Mouse (Mus musculus) midbrain, embryonic 15.5 days (tissue): ENCODE results near the gene Arhgef26. TPM values are rescaled to one million over a fixed set of nuclear protein-coding genes. Genes with fewer than 3 reads are reported as not detected.
A peak's percentile ranks its signal among the peaks of the same experiment; 100 is the strongest.

Experiments
- ATAC-seq: fragments of 200-750 bp; cut with Nextera tagmentation; replicated peaks from 2 replicates; pipeline ENCODE4 v1.8.0; 2017; ENCODE audit warnings: moderate TSS enrichment
- H3K27ac ChIP-seq: fragments of 300-500 bp; sonication (generic); 2 replicates; pipeline ENCODE4 v1.5.1; 2015; ENCODE audit warnings: mild to moderate bottlenecking, inconsistent platforms
- H3K27me3 ChIP-seq: fragments of 300-500 bp; sonication (generic); replicated peaks from 2 replicates; pipeline ENCODE4 v1.6.1; 2015; ENCODE audit warnings: inconsistent platforms
- H3K36me3 ChIP-seq: fragments of 300-500 bp; sonication (generic); replicated peaks from 2 replicates; pipeline ENCODE4 v1.6.1; 2015; ENCODE audit warnings: inconsistent platforms
- H3K4me1 ChIP-seq: fragments of 300-500 bp; sonication (generic); 2 replicates; pipeline ENCODE4 v1.6.1; 2015; ENCODE audit warnings: inconsistent platforms
- H3K4me2 ChIP-seq: fragments of 300-500 bp; sonication (generic); 2 replicates; pipeline ENCODE4 v1.6.1; 2015; ENCODE audit warnings: inconsistent platforms, mild to moderate bottlenecking, moderate library complexity
- H3K4me3 ChIP-seq: fragments of 300-500 bp; sonication (generic); 2 replicates; pipeline ENCODE4 v1.5.1; 2015; ENCODE audit warnings: mild to moderate bottlenecking, inconsistent platforms
- H3K9ac ChIP-seq: fragments of 300-500 bp; sonication (generic); 2 replicates; pipeline ENCODE4 v1.6.1; 2015; ENCODE audit warnings: mild to moderate bottlenecking, inconsistent platforms
- H3K9me3 ChIP-seq: fragments of 300-500 bp; sonication (generic); 2 replicates; pipeline ENCODE4 v1.6.1; 2016; ENCODE audit warnings: inconsistent platforms
- WGBS: fragments of 180-500 bp; shearing (Covaris S2); methylation state at CpG from one replicate; pipeline ENCODE4 v1.1.7; 2015; ENCODE audit warnings: mixed read lengths; 5-methylcytosine and 5-hydroxymethylcytosine counted together
- polyA plus RNA-seq: library from polyadenylated mRNA; unstranded; fragments of >200 nt; fragmentation: Nextera tagmentation; extraction: Ambion mirVana; gene quantifications from 2 replicates; pipeline ENCODE4 v1.2.1, GENCODE M21; 2015

The Arhgef26 gene
- polyA plus RNA-seq, 1 experiment from 2014 or later, result 9.2 TPM

GRCm38 (mm10) chr3:62459483-62459882 lies 121.3 kb downstream of the Arhgef26 start:
- Histone ChIP-seq H3K27ac (no peak overlapping the region), H3K36me3 (peaks cover 18% of the 10 kb centered on the region; the same call in 1 of the 2 replicates), H3K9ac (no peak overlapping the region), H3K4me1 (0 out of 2 replicates have a peak, but pooled peaks cover 2% of the 10 kb centered on the region), H3K4me2 (no peak overlapping the region), H3K4me3 (no peak overlapping the region), H3K9me3 (no peaks in the 10 kb centered on the region), H3K27me3 (no peaks in the 10 kb centered on the region)
- 83% methylated on average over 6 of the region's 6 CpGs for WGBS
- ATAC-seq, result no peak

- H3K4me2 ChIP-seq, result no peak overlapping the region
- WGBS, result 89% methylated on average over 3 of the region's 3 CpGs
- H3K27ac ChIP-seq, result no peak overlapping the region
- H3K36me3 ChIP-seq, result peaks cover 46% of the 10 kb centered on the region
- no peaks in the 10 kb centered on the region for H3K27me3 ChIP-seq
- H3K9ac ChIP-seq, result no peak overlapping the region
- ATAC-seq, result no peak
- no peaks in the 10 kb centered on the region for H3K4me1 ChIP-seq
- H3K9me3 ChIP-seq, result no peaks in the 10 kb centered on the region
- no peak overlapping the region for H3K4me3 ChIP-seq
Measured at GRCm38 (mm10) chr3:62464276-62464675, 126.1 kb downstream of the Arhgef26 start.

GRCm38 (mm10) chr3:62470179-62470578 lies 132.0 kb downstream of the Arhgef26 start:
- ATAC-seq, result no peak
- no peak overlapping the region for H3K9ac ChIP-seq
- no peak overlapping the region for H3K27ac ChIP-seq
- no peak overlapping the region for H3K4me3 ChIP-seq
- peaks cover 56% of the 10 kb centered on the region for H3K36me3 ChIP-seq
- H3K4me1 ChIP-seq, result no peaks in the 10 kb centered on the region
- WGBS, result 98% methylated on average over 1 of the region's 1 CpGs
- no peaks in the 10 kb centered on the region for H3K27me3 ChIP-seq
- H3K9me3 ChIP-seq, result no peaks in the 10 kb centered on the region
- no peak overlapping the region for H3K4me2 ChIP-seq

GRCm38 (mm10) chr3:62484340-62484739 lies 146.2 kb downstream of the Arhgef26 start:
- 95% methylated on average over 2 of the region's 2 CpGs for WGBS
- Histone ChIP-seq H3K4me1 (no peaks in the 10 kb centered on the region), H3K36me3 (peaks cover 34% of the 10 kb centered on the region)

GRCm38 (mm10) chr3:62492568-62492967 lies 154.4 kb downstream of the Arhgef26 start:
- ATAC-seq, result no peak
- H3K4me2 ChIP-seq, result no peak overlapping the region
- no peaks in the 10 kb centered on the region for H3K4me1 ChIP-seq
- 88% methylated on average over 6 of the region's 6 CpGs for WGBS
- H3K36me3 ChIP-seq, result peaks cover 40% of the 10 kb centered on the region
- no peaks in the 10 kb centered on the region for H3K27me3 ChIP-seq
- H3K4me3 ChIP-seq, result no peak overlapping the region
- H3K9ac ChIP-seq, result no peak overlapping the region
- H3K9me3 ChIP-seq, result no peaks in the 10 kb centered on the region
- no peak overlapping the region for H3K27ac ChIP-seq

More at GRCm38 (mm10) chr3:62484340-62484739, 146.2 kb downstream of the Arhgef26 start:
- no peak overlapping the region for H3K4me3 ChIP-seq
- H3K4me2 ChIP-seq, result no peak overlapping the region
- H3K9ac ChIP-seq, result no peak overlapping the region
- no peaks in the 10 kb centered on the region for H3K9me3 ChIP-seq
- no peaks in the 10 kb centered on the region for H3K27me3 ChIP-seq
- H3K27ac ChIP-seq, result no peak overlapping the region
- ATAC-seq, result no peak

- Histone ChIP-seq H3K4me3 (no peak overlapping the region), H3K27ac (no peak overlapping the region), H3K9ac (no peak overlapping the region), H3K4me2 (no peak overlapping the region), H3K36me3 (peaks cover 31% of the 10 kb centered on the region; the same call in 1 of the 2 replicates), H3K4me1 (no peaks in the 10 kb centered on the region), H3K27me3 (no peaks in the 10 kb centered on the region), H3K9me3 (no peaks in the 10 kb centered on the region)
- 66% methylated on average over 4 of the region's 4 CpGs for WGBS
- no peak for ATAC-seq
Measured at GRCm38 (mm10) chr3:62499327-62499726, 161.2 kb downstream of the Arhgef26 start.

- ATAC-seq, result no peak
- 72% methylated on average over 5 of the region's 5 CpGs for WGBS
- peak overlapping the region; percentile 81; the same call in 1 of the 2 replicates for H3K9ac ChIP-seq
- H3K36me3 ChIP-seq, result peaks cover 7% of the 10 kb centered on the region; the same call in 1 of the 2 replicates
- H3K4me1 ChIP-seq, result peaks cover 20% of the 10 kb centered on the region
- H3K27me3 ChIP-seq, result no peaks in the 10 kb centered on the region
- no peaks in the 10 kb centered on the region for H3K9me3 ChIP-seq
- peak overlapping the region; percentile 76 for H3K4me3 ChIP-seq
- H3K27ac ChIP-seq, result no peak overlapping the region
- peak overlapping the region; percentile 69 for H3K4me2 ChIP-seq
Measured at GRCm38 (mm10) chr3:62505166-62505900, 167.2 kb downstream of the Arhgef26 start.

- ATAC-seq, result peak; percentile 100
- peaks cover 20% of the 10 kb centered on the region for H3K4me1 ChIP-seq
- H3K36me3 ChIP-seq, result no peaks in the 10 kb centered on the region
- under 1% methylated on average over 65 of the region's 66 CpGs for WGBS
- H3K27ac ChIP-seq, result peak within 1 kb of the TSS; percentile 97
- peak within 1 kb of the TSS; percentile 81 for H3K9ac ChIP-seq
- H3K27me3 ChIP-seq, result no peaks in the 10 kb centered on the region
- peak within 1 kb of the TSS; percentile 76 for H3K4me3 ChIP-seq
- peak within 1 kb of the TSS; percentile 69 for H3K4me2 ChIP-seq
- no peaks in the 10 kb centered on the region for H3K9me3 ChIP-seq
Measured at GRCm38 (mm10) chr3:62506488-62507205, 168.5 kb downstream of the Arhgef26 start, which contains the start of gene Dhx36. TSS of gene Dhx36 (minus strand) at chr3:62507004.

- H3K4me2 ChIP-seq, result peak overlapping the region; percentile 69
- peak overlapping the region; percentile 76 for H3K4me3 ChIP-seq
- H3K36me3 ChIP-seq, result no peaks in the 10 kb centered on the region
- peak; percentile 41 for ATAC-seq
- peaks cover 20% of the 10 kb centered on the region for H3K4me1 ChIP-seq
- no peak overlapping the region for H3K27ac ChIP-seq
- H3K27me3 ChIP-seq, result no peaks in the 10 kb centered on the region
- WGBS, result 44% methylated on average over 5 of the region's 5 CpGs
- no peak overlapping the region for H3K9ac ChIP-seq
- H3K9me3 ChIP-seq, result no peaks in the 10 kb centered on the region
Measured at GRCm38 (mm10) chr3:62507206-62507647, 169.1 kb downstream of the Arhgef26 start.

Other genes with a start within 250 kb of the Arhgef26 start
- gene Dhx36, start 168.7 kb downstream of the Arhgef26 start, polyA plus RNA-seq, result 42.1 and 43.9 TPM in 2 replicates